Mouse (Mus musculus): ENCODE measurements around the gene Rapgef2.

Rapgef2 gene

DNA sequence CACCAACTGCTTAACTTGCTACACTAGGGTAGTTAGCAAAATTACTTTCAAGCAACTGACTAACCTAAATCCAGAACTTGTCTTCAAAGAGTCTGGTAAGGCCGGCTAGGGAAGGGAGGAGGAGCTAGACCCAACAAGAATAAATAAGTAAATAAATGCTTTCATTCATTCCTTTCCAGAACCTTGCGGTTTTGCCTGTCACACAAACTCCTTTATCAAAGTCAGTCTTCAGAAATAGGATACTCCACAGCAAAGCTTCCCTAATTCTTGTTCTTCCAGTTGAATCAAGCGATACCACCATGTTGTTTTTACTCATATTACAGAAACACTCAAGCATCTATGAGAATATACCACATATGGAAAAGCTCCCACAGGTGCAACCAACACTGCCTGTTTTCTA lies 2.3 kb downstream of the Rapgef2 start:
- no peak for DNase-seq (ENCODE audit: low read depth, low spot score)

- no peak for DNase-seq (ENCODE audit: low read depth, low spot score)
These were observed 3.3 kb downstream of the Rapgef2 start for GRCm38 (mm10) chr3:79283031-79283430.

- DNase-seq (ENCODE audit: low read depth, low spot score) = no peak
These were observed 10.3 kb downstream of the Rapgef2 start for GRCm38 (mm10) chr3:79275856-79276645.

- no peak for DNase-seq (ENCODE audit: low read depth, low spot score)
These were observed 13.0 kb downstream of the Rapgef2 start for GRCm38 (mm10) chr3:79273350-79273749.

GRCm38 (mm10) chr3:79272939-79273338 lies 13.4 kb downstream of the Rapgef2 start:
- DNase-seq (ENCODE audit: low read depth, low spot score) = no peak

DNA sequence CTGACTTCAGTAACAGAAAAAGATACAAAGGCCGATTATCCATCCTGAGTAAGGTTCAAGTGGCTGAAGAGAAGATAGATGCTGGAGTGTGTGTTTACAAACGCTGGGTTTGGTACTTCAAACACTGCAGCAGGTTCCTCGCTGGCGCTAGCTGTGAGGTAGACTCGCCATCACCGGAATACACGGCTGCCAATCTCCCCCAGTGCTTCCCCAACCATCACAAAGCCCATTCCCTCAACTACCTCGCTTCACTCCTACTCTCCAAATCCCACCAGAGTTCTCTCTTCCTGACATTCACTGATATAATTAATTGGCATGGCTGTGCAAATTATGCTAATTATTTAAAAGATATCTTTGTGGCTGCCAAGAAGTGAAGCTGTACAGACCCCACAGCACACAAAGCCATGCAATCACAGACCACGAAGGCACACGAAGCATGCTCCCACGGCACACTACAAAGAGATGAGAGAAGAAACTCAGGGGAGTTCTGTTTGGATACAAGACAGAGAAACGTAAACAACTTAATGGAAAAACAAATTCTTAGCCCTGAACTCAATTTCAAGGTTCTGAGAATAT lies 15.2 kb downstream of the Rapgef2 start:
- no peak for DNase-seq (ENCODE audit: low read depth, low spot score)

- DNase-seq (ENCODE audit: low read depth, low spot score) = no peak
These were observed 16.4 kb downstream of the Rapgef2 start for GRCm38 (mm10) chr3:79269872-79270271.

DNA sequence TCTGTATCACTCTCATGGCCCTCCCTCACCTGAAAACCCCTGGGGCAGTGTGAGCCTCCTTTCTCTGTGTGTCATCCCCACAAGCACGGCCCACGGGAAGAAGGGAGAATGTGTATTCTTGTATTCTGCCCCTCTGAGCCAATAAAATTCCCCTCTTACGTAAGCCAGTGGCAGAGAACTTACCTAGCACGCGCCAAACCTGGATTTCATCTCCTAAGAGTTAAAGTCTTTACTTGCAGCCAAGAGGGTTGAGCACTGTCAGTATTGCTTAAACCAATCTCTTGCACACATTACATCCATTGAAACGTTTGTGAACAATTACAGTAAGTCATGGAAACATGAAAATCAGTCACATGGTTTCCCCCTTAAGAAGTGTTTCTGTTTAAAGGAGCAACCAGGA lies 19.3 kb downstream of the Rapgef2 start:
- DNase-seq (ENCODE audit: low read depth, low spot score) = no peak

DNA sequence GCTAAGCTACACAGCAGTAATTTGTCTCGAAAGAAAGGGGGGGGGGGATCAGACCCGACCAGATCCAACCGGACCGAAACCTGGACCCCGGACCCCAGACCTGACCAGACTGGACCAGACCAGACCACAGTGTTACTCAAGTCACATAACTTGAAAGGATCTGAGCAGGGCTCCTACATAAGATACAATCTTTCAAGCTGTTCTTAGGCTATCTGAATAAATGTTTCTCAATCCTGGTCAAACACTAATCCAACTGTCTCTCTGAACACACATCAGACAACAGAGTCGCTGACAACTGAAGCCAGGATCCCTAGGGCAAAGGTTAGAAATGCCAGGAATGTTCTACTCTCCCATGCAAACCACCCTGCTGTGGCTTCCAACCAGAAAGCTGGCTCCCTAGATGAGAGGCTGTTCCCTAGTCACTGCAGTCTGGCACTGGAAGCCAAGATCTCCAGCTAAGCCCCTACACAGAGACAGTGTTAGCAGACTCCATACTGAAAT lies 24.5 kb downstream of the Rapgef2 start:
- no peak for DNase-seq (ENCODE audit: low read depth, low spot score)

GRCm38 (mm10) chr3:79254023-79254422 lies 32.3 kb downstream of the Rapgef2 start:
- DNase-seq (ENCODE audit: low read depth, low spot score) = no peak

DNA sequence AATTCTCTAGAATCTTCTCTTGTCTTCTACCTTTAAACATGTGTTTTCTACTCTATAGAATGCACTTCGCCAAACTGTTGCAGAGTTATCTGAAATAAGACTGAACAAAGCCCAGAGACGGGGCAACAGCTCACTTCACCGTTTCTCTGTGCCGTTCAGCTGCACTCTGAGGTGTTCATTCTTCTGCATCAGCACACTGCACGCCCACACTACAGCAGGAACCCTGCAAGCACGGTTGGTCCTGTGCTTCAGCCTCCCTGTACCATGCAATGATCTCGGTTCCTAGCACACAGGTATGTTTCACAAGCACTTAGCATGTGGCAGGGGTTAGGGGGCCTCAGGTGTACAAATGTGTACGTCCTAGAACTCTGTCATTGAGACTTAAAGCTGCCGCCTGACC lies 32.9 kb downstream of the Rapgef2 start:
- no peak for DNase-seq (ENCODE audit: low read depth, low spot score)

DNA sequence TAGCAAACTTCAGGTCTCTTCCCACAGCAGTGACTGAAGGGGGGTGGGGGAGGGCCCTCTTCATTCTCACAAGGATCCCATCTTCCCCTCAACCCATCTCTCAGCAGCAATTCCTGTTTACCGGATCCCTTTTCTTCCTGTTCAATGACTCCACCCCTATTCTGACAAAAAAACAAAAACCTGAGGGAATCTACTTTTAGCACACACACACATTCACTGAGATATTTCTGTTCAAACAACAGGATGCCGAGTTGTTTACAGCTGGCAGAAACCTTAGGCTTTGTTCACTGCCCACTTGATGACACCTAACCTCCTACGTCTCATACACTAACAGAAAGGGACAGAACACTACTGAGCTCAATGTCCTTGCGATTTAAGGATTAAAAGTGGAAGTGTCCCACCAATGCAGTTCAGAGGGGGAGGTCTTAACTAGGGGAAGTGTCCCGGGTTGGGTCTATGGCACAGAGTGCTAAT lies 33.4 kb downstream of the Rapgef2 start:
- DNase-seq (ENCODE audit: low read depth, low spot score) = no peak

DNA sequence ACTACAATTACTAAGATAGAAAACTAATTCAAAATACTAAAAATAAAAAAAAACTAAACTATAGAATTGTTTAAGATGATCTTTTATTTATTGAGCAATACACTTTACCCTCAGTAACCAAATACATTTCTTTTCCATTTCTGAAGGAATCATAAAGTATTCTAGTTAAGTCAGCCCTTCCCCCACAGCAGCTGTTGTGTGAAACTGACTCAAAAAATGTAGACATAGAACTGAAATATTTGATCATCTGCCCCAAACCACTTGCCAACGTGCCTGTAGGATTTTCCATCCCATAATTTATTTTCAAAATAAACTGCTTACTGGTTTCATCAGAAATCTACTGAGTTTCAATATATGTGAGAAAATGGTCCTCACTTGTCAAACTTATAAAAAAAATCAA lies 36.4 kb downstream of the Rapgef2 start:
- no peak for DNase-seq (ENCODE audit: low read depth, low spot score)

- DNase-seq (ENCODE audit: low read depth, low spot score) = no peak
These were observed 37.6 kb downstream of the Rapgef2 start for GRCm38 (mm10) chr3:79248659-79249235.

DNA sequence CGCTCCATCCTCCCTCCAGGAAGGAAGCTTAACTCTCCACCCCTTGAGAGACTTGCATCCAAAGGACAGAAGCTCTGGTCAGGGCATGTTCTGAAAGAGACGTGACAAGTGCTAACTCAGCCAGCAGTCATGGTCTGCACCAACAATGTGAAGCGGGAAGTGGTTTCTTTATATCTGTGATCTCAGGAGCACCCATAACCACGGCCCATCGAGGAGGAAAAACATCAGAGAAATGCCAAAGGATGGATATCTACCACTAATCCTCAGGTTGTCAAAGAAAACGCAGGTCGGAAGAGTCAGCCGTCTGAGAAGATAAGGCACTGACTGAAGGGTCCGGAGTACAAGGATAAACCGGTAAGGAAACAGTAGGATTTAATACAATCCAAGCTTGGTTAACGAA lies 38.1 kb downstream of the Rapgef2 start:
- DNase-seq (ENCODE audit: low read depth, low spot score) = no peak

- no peak for DNase-seq (ENCODE audit: low read depth, low spot score)
These were observed 42.0 kb downstream of the Rapgef2 start for GRCm38 (mm10) chr3:79244347-79244746.

DNA sequence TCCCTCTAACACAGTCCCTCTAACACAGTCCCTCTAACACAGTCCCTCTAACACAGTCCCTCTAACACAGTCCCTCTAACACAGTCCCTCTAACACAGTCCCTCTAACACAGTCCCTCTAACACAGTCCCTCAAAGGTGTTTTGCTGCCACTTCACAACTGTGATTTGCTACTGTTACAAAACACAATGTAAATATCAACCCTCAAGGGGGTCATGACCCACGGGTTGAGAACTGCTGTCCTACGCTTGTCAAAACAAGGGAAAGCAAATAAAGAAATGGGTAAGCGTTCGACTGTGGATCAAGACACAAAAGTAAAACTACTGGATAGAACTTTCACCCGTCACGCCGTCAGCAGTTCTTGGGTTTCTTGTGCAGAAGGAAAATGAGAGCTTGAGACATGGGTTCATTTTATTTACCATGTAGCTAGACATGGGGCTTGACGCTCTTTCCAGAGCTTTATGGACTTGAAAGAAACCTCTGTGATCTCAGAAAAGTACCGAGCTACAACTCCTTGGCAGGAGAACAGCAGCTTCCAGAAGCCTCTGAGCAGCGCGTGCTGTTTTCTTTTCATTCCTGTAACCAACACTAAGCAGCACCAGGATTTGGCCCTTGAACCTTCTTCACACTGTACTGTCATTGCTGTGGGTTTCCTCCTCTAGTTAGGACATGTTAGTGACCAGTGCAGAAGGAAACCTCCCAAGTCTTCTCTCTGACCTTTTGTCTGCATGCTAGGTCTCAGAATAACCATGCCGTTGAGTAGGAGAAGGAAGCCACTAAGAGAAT lies 43.2 kb downstream of the Rapgef2 start:
- no peak for DNase-seq (ENCODE audit: low read depth, low spot score)

- no peak for DNase-seq (ENCODE audit: low read depth, low spot score)
These were observed 44.0 kb downstream of the Rapgef2 start for GRCm38 (mm10) chr3:79242298-79242697.

DNA sequence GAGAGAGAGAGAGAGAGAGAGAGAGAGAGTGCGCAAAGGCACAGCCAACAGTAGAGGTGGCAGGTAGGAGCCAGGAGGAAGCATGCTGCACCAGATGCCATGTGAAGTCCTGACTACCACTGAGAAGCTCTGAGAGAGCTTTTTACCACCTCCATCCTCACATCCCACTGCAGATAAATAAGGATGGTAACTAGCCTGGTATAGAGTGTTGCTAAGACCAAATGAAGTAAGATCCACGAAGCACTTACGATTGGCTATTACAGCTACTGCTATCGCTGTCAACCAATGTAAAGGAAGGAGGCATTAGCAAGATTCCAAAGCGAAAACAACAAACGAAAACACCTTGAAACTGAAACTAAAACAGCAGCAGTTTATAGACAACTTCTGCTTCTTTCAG lies 47.3 kb downstream of the Rapgef2 start:
- DNase-seq (ENCODE audit: low read depth, low spot score) = no peak

GRCm38 (mm10) chr3:79238456-79239065 lies 47.8 kb downstream of the Rapgef2 start:
- no peak for DNase-seq (ENCODE audit: low read depth, low spot score)

DNA sequence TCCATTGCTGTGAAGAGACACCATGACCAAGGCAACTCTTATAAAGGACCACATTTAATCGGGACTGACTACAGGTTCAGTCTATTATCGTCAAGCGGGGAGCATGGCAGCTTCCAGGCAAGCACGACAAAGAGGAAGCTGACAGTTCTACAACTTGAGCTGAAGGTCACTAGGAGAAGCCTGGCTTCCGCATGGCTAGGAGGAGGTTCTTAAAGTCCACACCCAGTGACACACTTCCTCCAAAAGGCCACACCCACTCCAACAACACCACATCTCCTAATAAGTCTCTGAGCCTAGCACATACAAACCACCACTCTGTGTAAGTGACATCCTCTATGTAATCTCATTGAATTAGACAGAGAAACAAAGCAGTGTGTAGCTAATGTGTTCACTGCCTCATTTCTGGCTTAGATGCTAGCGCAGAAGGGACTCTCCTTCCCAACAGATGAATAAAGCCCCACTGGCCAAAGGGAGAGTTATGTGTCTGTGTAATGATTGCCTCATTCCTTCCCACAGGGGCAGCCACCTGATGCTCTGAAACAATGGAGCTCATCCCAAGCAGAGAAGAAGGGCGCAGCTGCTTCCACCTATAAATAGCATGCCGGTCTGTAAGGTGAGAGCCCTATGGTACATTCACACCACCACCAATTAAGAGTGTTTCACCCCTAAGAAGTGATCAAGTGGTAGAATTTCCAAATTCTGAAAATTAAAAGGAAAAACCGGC lies 48.5 kb downstream of the Rapgef2 start:
- DNase-seq (ENCODE audit: low read depth, low spot score) = no peak

Measured in c-Kit-negative CD71-positive TER-119-positive erythroid progenitor cells, embryonic 14.5 days (primary cell).